Mouse (Mus musculus) heart, postnatal 0 days (tissue): ENCODE results near the gene Nkain4.

Experiments
- CTCF ChIP-seq: IDR thresholded peaks from 2 replicates; pipeline ENCODE4 v1.5.1; 2016; ENCODE audit warnings: antibody characterized with exemption, control low read depth, low read depth
- EP300 ChIP-seq: IDR thresholded peaks from 2 replicates; pipeline ENCODE4 v1.6.1; 2016; ENCODE audit warnings: antibody characterized with exemption, low read depth

DNA sequence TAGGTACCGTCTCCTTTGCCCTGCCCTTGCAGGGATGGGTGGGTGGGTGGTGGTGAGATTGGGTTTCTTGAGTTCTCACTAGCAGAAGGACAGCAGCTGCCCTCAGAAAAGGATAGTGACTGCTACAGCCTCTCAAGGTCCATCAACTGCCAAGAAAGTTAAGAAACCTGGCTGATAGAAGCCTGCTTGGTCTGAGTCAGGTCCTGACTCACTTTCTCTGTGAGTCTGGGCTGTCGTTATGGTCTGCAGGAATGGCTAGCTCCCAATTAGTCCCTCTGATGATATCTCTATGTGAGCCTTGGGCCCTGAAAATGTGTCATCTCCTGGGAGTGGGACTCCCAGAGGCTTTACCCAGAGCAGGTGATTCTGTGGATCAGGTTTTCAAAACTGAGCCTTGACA is 39.9 kb upstream of the Nkain4 start:
- TF ChIP-seq EP300 (no peak), CTCF (no peak)
